Mouse (Mus musculus) brain, embryonic 18.5 days (tissue): ENCODE data around the gene Ly6g6d.
A peak's percentile ranks its signal among the peaks of the same experiment; 100 is the strongest.

Experiments used
- DNase-seq: peaks from one replicate; pipeline ENCODE4 v3.0.0-alpha.2; 2012; ENCODE audit warnings: low read depth, low spot score

The Ly6g6d gene

GRCm38 (mm10) chr17:35097164-35097655 lies 19.3 kb upstream of the Ly6g6d start:
- no peak for DNase-seq

- no peak for DNase-seq
These were observed 18.7 kb upstream of the Ly6g6d start for GRCm38 (mm10) chr17:35096597-35096996.

- no peak for DNase-seq
These were observed 16.9 kb upstream of the Ly6g6d start for GRCm38 (mm10) chr17:35094475-35095365.

DNA sequence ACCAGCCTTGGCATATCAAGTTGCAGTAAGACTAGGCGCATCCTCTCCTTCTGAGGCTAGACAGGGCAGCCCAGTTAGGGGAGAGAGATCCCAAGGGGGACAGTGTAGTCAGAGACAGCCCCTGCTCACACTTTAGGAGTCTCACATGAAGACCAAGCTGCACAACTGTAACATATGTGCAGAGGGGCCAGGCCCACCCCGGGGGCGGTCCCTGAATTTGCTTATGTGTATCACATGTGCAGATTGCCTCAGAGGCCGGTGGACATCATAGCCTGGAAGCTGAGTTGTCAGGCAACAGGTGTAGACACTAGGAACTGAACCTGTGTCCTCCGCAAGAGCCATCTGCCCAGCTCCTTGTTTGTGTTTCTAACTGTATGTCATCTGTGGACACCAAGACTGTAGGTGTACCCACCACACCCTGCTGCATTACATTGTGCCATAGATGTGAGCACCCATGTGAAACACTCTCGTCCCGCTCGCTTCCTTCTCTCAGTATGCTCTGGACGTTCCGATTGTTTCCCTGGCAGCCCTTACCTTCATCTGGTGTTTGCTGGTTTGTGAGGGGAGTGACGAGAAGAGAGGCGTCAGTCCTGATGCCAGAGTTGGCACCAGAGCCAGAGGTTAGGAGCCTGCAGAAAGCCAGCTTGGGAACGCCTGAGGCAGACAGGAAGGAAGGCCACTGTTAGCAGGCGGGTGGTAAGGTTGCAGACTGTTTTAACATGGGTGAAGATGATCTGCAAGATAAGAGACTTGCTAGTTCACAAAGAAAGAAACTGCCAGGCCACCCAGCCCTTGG lies 14.7 kb upstream of the Ly6g6d start:
- no peak for DNase-seq

DNA sequence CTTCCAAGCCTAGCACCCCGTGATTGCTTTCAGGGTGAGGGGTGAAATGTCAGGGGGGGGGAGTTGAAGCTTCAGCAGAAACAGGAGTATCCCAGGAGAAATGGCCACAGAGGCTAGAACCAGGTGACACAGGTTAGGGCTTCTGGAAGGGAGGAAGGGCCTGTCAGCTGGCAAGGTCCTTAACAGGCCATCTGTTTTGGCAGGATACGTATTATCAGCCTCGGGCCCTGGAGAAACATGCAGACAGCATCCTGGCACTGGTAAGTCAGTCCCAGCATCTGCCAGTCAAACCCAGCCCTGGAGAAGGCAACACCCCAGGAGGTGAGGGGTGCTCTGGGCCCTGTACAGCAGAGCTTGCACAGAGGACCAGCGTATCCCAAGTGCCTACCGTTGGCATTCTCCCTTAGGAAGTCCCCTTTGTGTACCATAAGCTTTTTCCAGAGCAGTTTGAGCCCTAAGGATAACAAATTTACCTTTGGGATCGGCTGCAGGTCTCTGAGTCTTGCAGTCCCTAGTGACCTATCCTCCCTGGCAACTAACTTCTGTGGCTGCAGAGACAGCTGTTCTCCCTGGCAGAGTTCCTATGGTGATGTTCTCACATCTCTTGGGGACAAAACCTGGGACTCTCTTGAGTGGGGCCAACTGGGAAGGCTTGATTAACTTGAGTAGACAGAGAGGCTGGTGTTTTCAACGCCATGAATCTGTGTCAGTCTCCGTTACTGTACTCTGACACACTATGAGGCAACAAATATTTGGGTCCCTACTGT lies 12.5 kb upstream of the Ly6g6d start:
- DNase-seq: no peak

DNA sequence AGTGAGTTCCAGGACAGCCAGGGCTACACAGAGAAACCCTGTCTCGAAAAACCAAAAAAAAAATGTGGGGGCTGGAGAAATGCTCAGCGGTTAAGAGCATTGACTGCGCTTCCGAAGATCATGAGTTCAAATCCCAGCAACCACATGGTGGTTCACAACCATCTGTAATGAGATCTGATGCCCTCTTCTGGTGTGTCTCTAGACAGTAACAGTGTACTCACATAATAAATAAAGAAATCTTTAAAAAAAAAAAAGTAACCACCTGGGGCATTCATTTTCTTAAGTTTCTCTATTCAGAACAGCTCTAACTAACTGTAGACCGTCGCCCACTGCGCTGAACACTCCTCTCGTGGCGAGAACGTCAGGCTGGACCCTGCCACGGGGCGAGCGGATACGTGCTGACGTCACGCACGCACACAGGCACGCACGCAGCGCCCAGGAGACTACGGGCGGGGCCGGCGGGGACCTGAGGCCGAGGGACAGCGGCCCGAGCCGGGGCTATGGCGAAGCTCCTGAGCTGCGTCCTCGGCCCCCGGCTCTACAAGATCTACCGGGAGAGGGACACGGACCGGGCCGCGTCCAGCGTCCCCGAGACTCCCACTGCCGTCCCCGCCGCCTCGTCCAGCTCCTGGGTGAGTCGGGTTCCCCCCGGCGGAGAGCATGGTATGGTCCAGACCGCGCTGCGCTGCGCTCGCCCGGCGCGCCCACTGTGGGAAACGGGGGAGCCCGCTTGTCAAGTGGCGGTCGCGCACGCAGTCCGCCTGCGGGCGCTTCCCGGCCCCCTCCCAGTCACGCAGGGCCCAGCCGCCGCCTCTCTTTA lies 11.2 kb upstream of the Ly6g6d start, which contains the start of gene Abhd16a:
TSS of gene Abhd16a (plus strand) at position 439 of the 820 bp plus-strand sequence.
- DNase-seq: peak; percentile 87

- DNase-seq: no peak
These were observed 10.3 kb upstream of the Ly6g6d start for GRCm38 (mm10) chr17:35088151-35088550.

GRCm38 (mm10) chr17:35085208-35085865 lies 7.5 kb upstream of the Ly6g6d start, which contains the start of gene Ly6g6f:
Ly6g6f (minus strand) TSS chr17:35085610.
- no peak for DNase-seq

DNA sequence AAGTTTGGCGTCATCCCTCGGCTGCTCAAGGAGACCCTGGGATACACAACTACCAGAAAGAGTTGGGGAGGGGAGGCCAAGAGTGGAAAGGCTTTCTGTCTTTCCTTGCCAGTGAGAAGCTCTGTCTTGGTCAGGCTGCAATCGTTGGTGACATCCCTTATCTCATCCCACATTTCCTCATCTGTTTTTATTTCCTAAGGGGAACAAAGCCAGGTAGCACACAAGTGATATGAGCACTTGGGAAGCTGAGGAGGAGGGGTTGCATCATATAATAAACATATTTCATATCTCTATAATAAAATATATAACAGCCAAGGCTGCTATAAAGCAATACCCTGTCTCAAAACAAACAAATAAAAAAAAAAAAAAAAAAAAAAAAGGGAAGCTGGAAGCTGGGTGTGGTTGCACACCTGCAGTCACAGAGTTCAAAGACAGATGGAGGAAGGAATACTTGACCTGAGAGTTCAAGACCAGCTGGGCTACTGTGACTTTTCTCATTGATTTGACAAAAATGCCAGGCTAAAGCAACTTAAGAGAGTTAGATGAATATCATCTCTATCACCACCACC lies 6.1 kb upstream of the Ly6g6d start:
- DNase-seq: no peak

DNA sequence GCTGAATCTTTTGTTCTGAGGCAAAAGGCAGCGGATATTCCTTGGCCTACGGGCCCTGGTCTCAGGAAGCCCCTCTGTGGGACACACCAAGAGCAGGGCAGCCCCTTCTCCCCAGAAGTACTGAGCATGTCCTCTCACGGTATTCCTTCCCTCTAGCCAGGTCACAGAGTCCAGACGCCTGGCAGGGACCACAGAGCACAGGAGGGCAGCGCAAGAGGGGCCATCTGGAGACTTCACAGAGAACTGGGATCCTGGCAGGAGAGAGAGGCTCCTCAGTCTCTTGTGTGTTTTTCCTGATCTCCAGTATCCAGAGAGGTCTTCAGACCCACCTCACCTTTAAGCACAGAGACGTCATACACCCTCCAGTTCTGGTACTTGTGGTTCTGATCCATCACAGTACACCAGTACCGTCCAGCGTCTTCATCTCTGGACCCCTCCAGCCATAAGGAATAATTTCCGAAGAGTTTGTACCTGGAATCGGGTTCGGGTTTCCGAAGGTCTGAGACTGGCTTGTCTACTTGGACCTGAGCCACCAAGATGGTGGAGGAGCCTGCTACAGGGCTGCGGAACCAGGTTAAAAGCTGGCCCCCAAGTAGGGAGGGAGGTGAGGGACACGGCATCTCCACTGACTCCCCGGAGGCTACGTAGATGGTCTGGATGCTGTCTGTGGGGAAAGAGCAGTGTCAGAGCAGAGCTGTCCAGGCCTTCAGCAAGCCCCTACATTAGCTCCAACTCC lies 5.1 kb upstream of the Ly6g6d start:
- no peak for DNase-seq

GRCm38 (mm10) chr17:35080710-35081109 lies 2.8 kb upstream of the Ly6g6d start:
- no peak for DNase-seq

- no peak for DNase-seq
These were observed 2.4 kb upstream of the Ly6g6d start for GRCm38 (mm10) chr17:35080248-35080647.

- DNase-seq: no peak
These were observed 1.9 kb upstream of the Ly6g6d start for GRCm38 (mm10) chr17:35079778-35080177.

- DNase-seq: no peak
These were observed 580 bp downstream of the Ly6g6d start for GRCm38 (mm10) chr17:35077285-35077684.

GRCm38 (mm10) chr17:35076507-35077176 lies 1.2 kb downstream of the Ly6g6d start, which contains the start of gene Ly6g6e:
Ly6g6e (plus strand) TSS chr17:35076902.
- no peak for DNase-seq

DNA sequence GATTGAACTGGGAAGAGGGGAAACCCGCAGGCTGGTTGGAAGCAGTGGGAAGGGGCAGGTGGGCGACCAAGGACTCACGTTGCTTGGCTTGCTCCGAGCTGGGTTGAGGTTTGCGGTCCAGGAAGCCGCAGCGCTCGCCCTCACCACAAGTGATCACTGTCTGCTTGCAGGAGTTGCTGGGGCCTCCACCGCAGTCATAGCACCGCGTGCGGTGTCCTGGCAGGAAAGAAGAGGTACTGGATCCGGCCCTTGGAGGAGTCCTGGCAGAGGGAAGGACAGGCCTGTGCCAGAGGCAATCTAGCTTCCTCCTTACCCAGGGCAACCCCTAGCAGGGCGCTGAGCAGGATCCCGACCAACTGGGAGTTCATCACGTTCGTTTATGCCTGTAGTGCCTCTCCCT lies 3.8 kb downstream of the Ly6g6d start:
- no peak for DNase-seq

DNA sequence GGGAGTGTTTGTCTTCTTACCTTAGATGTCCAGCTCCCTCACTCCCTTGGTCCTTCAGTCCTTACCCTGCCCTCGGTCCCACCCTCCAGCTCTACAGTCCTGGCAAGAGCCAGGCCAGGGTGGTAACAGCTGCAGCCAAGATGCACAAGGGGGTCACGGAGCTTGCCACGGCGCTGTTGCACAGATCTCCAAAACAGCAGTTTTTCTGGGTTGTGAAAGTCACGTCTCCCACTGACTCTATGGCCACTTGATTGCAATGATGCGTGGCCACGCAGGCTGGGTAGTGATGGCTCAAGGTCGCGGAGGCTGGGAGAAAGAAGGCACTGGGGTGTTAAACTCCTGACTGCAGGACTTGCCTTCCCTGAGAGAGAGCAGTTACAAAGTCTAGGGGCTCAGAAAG lies 6.4 kb downstream of the Ly6g6d start:
- DNase-seq: no peak

DNA sequence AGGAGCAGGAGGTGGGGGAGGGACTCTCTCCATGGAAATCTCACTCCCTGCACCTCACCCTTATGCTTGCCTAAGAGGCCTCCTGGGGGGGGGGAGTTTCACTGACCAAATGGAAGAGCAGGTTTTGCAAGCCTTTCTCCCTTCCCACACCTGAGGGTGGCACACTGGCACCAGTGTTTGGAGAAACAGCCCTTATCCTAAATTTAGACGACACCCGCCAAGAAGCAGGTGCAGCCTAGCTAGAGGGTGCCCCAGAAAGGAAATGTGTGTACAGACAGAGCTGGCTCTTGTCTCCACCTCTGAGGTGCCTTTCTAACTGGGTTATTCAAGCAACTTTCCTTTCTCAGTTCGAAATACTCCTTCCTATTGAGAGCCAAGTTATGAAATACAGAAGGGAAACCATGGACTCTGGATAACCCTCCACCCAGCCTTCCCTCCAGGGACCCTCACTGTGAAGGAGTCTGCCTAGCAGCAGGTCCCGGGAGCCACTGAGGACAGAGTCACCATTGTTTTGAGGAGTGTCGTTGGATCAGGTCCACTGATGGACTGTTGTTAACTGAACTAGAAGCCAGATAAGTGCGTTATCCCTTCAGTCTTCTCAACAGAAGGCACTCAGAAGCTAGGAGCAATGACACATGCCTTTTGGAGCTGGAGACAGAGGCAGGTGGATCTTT lies 7.2 kb downstream of the Ly6g6d start:
- DNase-seq: no peak
